Mouse (Mus musculus) fat pad, adult 2 months (tissue): ENCODE results near the gene Llcfc1.

Experiments
- DNase-seq: peaks from one replicate; pipeline ENCODE4 v3.0.0-alpha.2; 2011; ENCODE audit warnings: low read depth, low spot score; ENCODE audit errors: extremely low read depth

The Llcfc1 gene

GRCm38 (mm10) chr6:41684131-41684530 lies at the start of gene Llcfc1:
TSS of gene Llcfc1 (plus strand) at chr6:41684431.
- DNase-seq: no peak

- no peak for DNase-seq
Measured at GRCm38 (mm10) chr6:41635211-41635610, 49.0 kb upstream of the Llcfc1 start.

GRCm38 (mm10) chr6:41636178-41636577 lies 48.1 kb upstream of the Llcfc1 start, which contains the start of gene Trpv6:
TSS of gene Trpv6 (minus strand) at chr6:41636405.
- no peak for DNase-seq

GRCm38 (mm10) chr6:41637393-41637792 lies 46.8 kb upstream of the Llcfc1 start:
- DNase-seq: no peak

GRCm38 (mm10) chr6:41637927-41638506 lies 46.2 kb upstream of the Llcfc1 start:
- DNase-seq: no peak

- DNase-seq: no peak
Measured at GRCm38 (mm10) chr6:41640449-41640848, 43.8 kb upstream of the Llcfc1 start.

GRCm38 (mm10) chr6:41641173-41641866 lies 42.9 kb upstream of the Llcfc1 start:
- DNase-seq: no peak

- no peak for DNase-seq
Measured at GRCm38 (mm10) chr6:41642765-41643164, 41.5 kb upstream of the Llcfc1 start.

GRCm38 (mm10) chr6:41643227-41643626 lies 41.0 kb upstream of the Llcfc1 start:
- DNase-seq: no peak

GRCm38 (mm10) chr6:41646220-41646619 lies 38.0 kb upstream of the Llcfc1 start:
- peak; percentile 63 for DNase-seq

GRCm38 (mm10) chr6:41646672-41647071 lies 37.6 kb upstream of the Llcfc1 start:
- DNase-seq: peak; percentile 79

GRCm38 (mm10) chr6:41653173-41653572 lies 31.1 kb upstream of the Llcfc1 start:
- no peak for DNase-seq

GRCm38 (mm10) chr6:41654648-41655047 lies 29.6 kb upstream of the Llcfc1 start:
- no peak for DNase-seq

- no peak for DNase-seq
Measured at GRCm38 (mm10) chr6:41658487-41658886, 25.7 kb upstream of the Llcfc1 start.

GRCm38 (mm10) chr6:41662320-41662719 lies 21.9 kb upstream of the Llcfc1 start:
- no peak for DNase-seq

GRCm38 (mm10) chr6:41676530-41676929 lies 7.7 kb upstream of the Llcfc1 start:
- no peak for DNase-seq

GRCm38 (mm10) chr6:41680669-41681068 lies 3.6 kb upstream of the Llcfc1 start, which contains the start of gene Trpv5:
TSS of gene Trpv5 (minus strand) at chr6:41680769.
- DNase-seq: no peak

- DNase-seq: no peak
Measured at GRCm38 (mm10) chr6:41681656-41682055, 2.6 kb upstream of the Llcfc1 start.

GRCm38 (mm10) chr6:41684911-41685310 lies 680 bp downstream of the Llcfc1 start:
- no peak for DNase-seq

GRCm38 (mm10) chr6:41685596-41685995 lies 1.4 kb downstream of the Llcfc1 start:
- DNase-seq: no peak

GRCm38 (mm10) chr6:41692200-41692599 lies 8.0 kb downstream of the Llcfc1 start:
- DNase-seq: no peak

- DNase-seq: no peak
Measured at GRCm38 (mm10) chr6:41694407-41694806, 10.2 kb downstream of the Llcfc1 start.

GRCm38 (mm10) chr6:41701245-41701644 lies 17.0 kb downstream of the Llcfc1 start:
- no peak for DNase-seq
